Mouse (Mus musculus): ENCODE data around the gene Bcl7c. TPM values are rescaled to one million over a fixed set of nuclear protein-coding genes. Genes with fewer than 3 reads are reported as not detected.

Gene Bcl7c
- 14.7 and 42.1 TPM in 2 replicates for polyA plus RNA-seq (2012; rRNA removed; ENCODE audit: low replicate concordance)

DNA sequence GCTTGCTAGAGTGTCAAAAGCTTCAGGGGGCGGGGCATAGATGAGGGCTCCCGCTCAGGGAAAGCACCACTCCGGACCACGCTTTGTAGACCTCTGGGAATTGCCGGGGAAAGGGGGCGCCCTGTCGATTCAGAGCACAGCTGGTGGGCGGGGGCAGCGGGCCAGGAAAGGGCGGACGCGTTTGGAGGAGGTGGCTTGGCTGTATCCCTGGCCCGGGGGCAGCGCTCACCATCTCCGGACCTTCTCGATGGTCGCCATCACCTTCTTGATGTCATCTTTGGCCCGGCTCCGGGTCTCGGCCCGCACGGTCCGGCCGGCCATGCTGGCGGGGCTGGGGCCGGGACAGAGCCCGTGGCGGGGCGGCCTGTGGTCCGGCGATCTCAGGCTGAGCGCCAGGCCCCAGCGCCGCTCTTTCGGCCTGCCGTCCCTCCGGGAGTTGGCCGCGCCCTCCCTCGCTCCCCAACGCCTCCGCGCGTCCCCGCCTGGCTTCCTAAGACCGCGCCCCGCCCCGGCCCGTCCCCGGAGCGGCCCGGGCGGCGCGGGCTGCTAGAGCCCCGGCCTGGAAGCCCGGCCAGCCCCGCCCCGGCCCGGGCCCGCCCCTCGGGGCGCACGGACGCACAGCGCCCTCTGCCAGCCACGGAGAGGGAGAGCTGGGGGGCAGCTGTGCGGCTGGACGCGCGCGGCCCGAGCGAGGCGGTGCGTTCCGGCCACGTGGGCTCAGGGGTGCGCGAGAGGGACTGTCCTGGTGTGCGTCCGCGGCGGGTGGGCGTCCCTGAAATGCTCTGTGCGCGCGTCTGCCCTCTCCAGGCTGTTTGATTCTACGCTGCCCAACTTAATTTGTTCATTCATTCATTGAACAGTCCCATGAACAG lies at the start of gene Bcl7c:
Gene Bcl7c, minus strand, starts transcription at position 727 of the 872 bp plus-strand sequence.

DNA sequence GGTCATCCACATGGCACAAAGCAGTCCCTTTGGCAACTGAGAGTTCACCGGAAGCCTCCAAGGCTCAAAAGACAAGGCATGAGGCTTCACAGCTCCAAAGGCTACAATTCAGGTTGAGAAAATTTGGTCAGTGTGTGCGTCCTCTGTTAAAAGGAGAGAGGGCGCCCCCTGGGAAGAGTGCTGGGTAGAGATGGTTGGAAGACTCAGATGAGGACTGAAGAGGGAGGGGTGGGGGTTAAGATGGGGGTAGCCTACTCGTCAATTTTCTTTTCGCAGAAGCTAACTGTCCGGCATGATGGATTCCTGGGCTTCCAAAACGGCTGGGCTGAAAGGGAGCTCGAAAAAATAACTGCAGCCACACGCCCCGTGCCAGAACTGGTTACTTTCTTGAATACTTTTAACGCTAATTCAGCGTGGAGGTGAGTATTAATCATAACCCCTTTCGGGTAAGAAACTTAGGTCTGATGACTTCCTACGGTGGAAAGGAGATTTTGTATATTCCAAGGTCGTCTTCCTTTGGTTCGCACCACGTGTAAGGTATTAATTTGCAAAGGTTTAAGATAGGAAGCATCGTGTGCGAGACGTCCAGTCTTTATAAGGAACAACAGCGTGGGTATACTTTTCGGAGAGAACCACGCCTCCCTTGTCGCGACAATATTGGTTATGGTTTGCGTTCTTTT lies 35.8 kb upstream of the Bcl7c start, which contains the start of gene Fbxl19:
Gene Fbxl19, plus strand, starts transcription at position 178 of the 680 bp plus-strand sequence.

DNA sequence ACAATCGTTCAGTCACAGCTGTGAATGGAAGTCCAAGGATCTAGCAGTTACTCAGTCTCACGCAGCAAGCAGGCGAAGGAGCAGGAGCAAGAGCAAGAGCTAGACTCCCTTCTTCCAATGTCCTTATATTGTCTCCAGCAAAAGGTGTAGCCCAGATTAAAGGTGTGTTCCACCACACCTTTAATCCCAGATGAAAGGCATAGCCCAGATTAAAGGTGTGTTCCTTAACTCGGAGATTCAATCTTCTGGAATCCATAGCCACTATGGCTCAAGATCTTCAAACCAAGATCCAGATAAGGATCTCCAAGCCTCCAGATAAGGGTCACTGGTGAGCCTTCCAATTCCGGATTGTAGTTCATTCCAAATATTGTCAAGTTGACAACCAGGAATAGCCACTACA lies 23.3 kb upstream of the Bcl7c start, which contains the start of gene Ctf2:
Gene Ctf2, minus strand, starts transcription at position 101 of the 400 bp plus-strand sequence.

DNA sequence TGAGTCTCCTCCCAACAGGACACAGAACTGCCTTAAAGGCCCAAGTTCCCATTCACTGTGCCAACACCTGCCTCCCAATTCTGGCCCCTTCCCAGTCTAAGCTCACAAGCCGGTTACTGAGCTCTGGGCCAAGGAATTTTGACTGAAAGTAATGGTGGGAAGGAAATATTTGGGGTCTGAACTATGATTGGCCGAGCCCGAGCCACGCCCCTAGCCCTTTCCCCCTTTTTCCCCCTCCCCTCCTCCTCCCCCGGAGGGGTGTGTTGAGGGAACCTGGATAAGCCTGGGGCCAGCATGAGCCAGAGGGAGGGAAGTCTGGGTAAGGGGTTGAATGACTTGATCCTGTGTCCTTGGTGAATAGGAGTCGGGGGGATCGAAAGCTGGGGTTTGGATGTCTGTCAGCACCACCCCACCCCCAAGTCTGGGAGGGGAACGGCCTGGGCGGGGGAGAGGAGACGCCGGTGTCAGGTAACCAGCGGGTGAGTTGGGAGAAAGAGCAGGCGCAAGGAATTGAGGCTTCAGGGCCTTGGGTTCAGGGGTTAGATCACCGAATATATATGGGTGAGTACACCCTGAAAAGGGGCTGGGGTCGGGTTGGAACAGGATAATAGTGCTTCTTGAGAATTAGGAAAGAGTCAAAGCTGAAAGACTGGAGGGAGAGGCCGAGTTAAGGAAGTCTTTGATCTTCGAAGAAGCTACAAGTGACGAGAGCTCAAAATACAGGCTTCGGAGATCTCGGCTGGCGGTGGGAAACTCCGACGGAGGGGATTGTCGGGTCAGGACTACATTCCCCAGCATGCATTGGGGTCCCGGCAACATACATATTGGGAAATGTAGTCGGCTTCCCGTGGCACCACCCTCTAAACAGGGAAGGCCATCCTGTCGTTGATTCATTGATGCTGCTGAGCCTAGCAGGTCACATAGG lies 4.0 kb upstream of the Bcl7c start, which contains the start of gene Ctf1:
Gene Ctf1, plus strand, starts transcription at position 276 of the 925 bp plus-strand sequence.

DNA sequence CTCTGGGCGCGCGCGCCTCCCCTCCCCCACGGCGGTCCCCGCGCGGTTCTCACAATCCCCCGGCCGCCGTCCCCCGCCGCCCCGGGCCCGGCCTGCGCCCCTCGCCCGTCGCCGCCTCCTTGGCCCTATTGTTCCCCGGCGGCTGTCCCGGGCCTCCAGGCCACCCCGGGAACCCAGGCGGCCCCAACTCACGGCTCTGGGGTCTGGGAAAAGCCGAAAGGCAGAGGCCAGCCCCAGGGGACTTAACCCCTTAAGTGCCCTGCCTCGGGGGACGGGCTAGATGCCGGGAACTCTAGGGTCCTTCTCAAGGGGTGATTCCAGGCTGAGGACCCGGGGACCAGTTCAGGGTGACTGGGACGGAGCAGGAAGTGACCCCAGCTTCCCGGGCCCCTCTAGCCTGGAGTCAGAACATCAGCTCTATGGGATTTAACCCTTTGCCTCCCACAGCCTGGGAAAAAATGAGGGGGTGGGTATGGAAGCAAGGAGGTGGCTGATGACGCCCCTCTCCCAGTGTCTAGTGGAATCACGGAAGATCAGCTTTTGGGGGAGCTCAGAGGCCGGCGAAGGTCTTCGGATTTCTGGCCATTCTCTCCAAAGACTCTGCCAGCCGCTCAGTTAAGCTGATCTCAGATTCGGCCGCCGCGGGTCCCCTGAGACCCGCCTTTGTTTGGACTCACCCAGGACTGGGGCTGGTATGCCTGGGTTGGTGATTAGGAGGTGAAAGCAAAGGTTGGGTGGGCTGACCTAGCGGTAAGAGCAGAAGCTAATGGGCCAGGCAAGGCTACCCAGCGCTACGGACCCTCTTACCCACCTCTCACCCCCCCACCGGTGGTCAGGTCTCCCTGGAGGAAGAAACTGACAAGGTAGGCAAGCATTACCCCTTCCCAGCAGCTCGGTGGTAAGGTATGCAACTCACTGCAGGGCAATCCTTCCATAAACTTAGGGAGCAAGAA lies 93.6 kb downstream of the Bcl7c start, which contains the start of gene Zfp629:
Gene Zfp629, minus strand, starts transcription at position 907 of the 953 bp plus-strand sequence.

Other genes with a start within 250 kb of the Bcl7c start
- gene Prr14, start 249.3 kb downstream of the Bcl7c start, polyA plus RNA-seq (2012; rRNA removed; ENCODE audit: low replicate concordance): 89.9 and 116 TPM in 2 replicates
- gene Fbrs, start 229.7 kb downstream of the Bcl7c start, polyA plus RNA-seq (2012; rRNA removed; ENCODE audit: low replicate concordance): 23.0 and 53.9 TPM in 2 replicates
- 25.8 and 41.8 TPM in 2 replicates for gene Srcap, start 196.9 kb downstream of the Bcl7c start, polyA plus RNA-seq (2012; rRNA removed; ENCODE audit: low replicate concordance)
- gene Gm42715, start 189.3 kb downstream of the Bcl7c start, polyA plus RNA-seq (2012; rRNA removed; ENCODE audit: low replicate concordance): 7.2 and 11.5 TPM in 2 replicates
- 3.3 TPM in 1 of 2 replicates, not detected in the other for gene Tmem265, start 147.5 kb downstream of the Bcl7c start, polyA plus RNA-seq (2012; rRNA removed; ENCODE audit: low replicate concordance)
- 72.6 and 74.4 TPM in 2 replicates for gene Phkg2, start 135.6 kb downstream of the Bcl7c start, polyA plus RNA-seq (2012; rRNA removed; ENCODE audit: low replicate concordance)
- 4.0 and 5.5 TPM in 2 replicates for gene Ccdc189, start 120.3 kb downstream of the Bcl7c start, polyA plus RNA-seq (2012; rRNA removed; ENCODE audit: low replicate concordance)
- gene Rnf40, start 120.2 kb downstream of the Bcl7c start, polyA plus RNA-seq (2012; rRNA removed; ENCODE audit: low replicate concordance): 26.2 and 26.4 TPM in 2 replicates
- gene Zfp629, start 93.1 kb downstream of the Bcl7c start, polyA plus RNA-seq (2012; rRNA removed; ENCODE audit: low replicate concordance): 11.0 and 12.2 TPM in 2 replicates
- 27.0 and 30.5 TPM in 2 replicates for gene Ctf1, start 3.8 kb upstream of the Bcl7c start, polyA plus RNA-seq (2012; rRNA removed; ENCODE audit: low replicate concordance)
- gene Ctf2, start 23.2 kb upstream of the Bcl7c start, polyA plus RNA-seq (2012; rRNA removed; ENCODE audit: low replicate concordance): not detected in 2 replicates
- gene Fbxl19, start 35.6 kb upstream of the Bcl7c start, polyA plus RNA-seq (2012; rRNA removed; ENCODE audit: low replicate concordance): 21.7 and 47.3 TPM in 2 replicates
- 59.8 and 66.6 TPM in 2 replicates for gene Orai3, start 60.9 kb upstream of the Bcl7c start, polyA plus RNA-seq (2012; rRNA removed; ENCODE audit: low replicate concordance)
- 9.4 and 14.6 TPM in 2 replicates for gene Setd1a, start 67.7 kb upstream of the Bcl7c start, polyA plus RNA-seq (2012; rRNA removed; ENCODE audit: low replicate concordance)
- not detected in 2 replicates for gene Gm49388, start 76.7 kb upstream of the Bcl7c start, polyA plus RNA-seq (2012; rRNA removed; ENCODE audit: low replicate concordance)
- 113 and 134 TPM in 2 replicates for gene Hsd3b7, start 91.7 kb upstream of the Bcl7c start, polyA plus RNA-seq (2012; rRNA removed; ENCODE audit: low replicate concordance)
- 76.6 and 81.0 TPM in 2 replicates for gene Stx4a, start 115.4 kb upstream of the Bcl7c start, polyA plus RNA-seq (2012; rRNA removed; ENCODE audit: low replicate concordance)
- 18.3 and 29.9 TPM in 2 replicates for gene Stx1b, start 115.6 kb upstream of the Bcl7c start, polyA plus RNA-seq (2012; rRNA removed; ENCODE audit: low replicate concordance)
- 18.1 and 26.0 TPM in 2 replicates for gene Zfp646, start 167.3 kb upstream of the Bcl7c start, polyA plus RNA-seq (2012; rRNA removed; ENCODE audit: low replicate concordance)
- 5.9 and 11.9 TPM in 2 replicates for gene Zfp668, start 167.9 kb upstream of the Bcl7c start, polyA plus RNA-seq (2012; rRNA removed; ENCODE audit: low replicate concordance)
- gene Prss53, start 182.0 kb upstream of the Bcl7c start, polyA plus RNA-seq (2012; rRNA removed; ENCODE audit: low replicate concordance): 4.5 and 6.8 TPM in 2 replicates
- gene Gm21974, start 186.5 kb upstream of the Bcl7c start, polyA plus RNA-seq (2012; rRNA removed; ENCODE audit: low replicate concordance): not detected in 2 replicates
- gene Vkorc1, start 186.7 kb upstream of the Bcl7c start, polyA plus RNA-seq (2012; rRNA removed; ENCODE audit: low replicate concordance): 248 and 313 TPM in 2 replicates
- gene Bckdk, start 195.1 kb upstream of the Bcl7c start, polyA plus RNA-seq (2012; rRNA removed; ENCODE audit: low replicate concordance): 125 and 251 TPM in 2 replicates
- gene Kat8, start 203.6 kb upstream of the Bcl7c start, polyA plus RNA-seq (2012; rRNA removed; ENCODE audit: low replicate concordance): 13.4 and 25.0 TPM in 2 replicates
- gene Prss8, start 221.2 kb upstream of the Bcl7c start, polyA plus RNA-seq (2012; rRNA removed; ENCODE audit: low replicate concordance): 27.2 and 27.4 TPM in 2 replicates
- 31.6 and 38.5 TPM in 2 replicates for gene Prss36, start 237.8 kb upstream of the Bcl7c start, polyA plus RNA-seq (2012; rRNA removed; ENCODE audit: low replicate concordance)

Data from mammary gland, adult 2 months (tissue).